Mouse (Mus musculus): Measurements from ENCODE around the gene Snx8. TPM values are rescaled to one million over a fixed set of nuclear protein-coding genes. Genes with fewer than 3 reads are reported as not detected.

Gene Snx8
- total RNA-seq (2014; fragmentation: Nextera tagmentation) (8.9 and 12.8 TPM in 2 replicates), total RNA-seq (2017) (7.3 and 9.1 TPM in 2 replicates)

DNA sequence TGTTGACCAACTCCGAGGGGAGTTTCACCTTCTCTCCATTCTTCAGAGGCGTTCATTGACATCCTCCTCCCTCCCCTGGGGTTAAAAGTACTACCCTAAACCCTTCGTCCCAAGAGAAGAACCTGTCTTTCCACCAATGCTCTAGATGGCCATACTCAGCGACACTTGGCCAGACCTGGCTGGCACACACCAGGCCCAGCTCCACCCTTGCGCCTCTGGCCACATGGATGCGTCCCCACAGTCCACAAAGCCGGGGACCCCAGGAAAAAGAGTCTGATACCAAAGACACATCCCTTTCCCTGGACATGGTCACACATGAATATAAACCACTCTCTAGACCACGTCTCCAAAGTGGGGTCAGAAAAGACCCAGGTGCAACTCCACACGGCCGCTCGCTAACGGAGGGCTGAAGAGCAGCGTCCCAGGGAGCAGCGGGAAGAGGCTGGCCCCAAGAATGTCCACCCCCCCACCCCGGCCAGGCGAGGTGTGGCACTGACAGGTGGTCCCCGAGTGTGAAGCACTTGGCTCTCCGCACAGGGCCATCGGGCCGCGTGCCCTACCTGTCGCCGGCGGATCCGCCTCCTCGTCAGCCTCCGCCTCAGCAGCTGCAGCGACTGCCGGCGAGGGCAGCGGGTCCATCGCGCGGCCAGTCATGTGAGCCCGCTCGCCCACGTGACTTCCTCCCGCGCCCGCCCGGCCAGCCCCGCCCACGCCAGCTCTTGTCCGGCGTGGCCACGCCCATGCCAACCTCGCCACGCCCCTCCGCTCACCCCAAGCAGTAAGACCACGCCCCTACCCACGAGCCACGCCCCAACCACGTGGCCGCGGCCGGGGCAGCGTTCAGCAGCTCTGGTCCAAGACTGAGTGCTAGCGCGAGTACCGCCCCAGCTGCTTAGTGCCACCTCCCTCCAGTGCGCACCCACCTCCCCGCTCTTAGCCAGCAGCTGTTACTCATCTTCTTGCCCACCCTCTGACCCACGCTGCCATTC, at the start of gene Snx8:
TSS of gene Snx8 (minus strand) at position 675 of the 989 bp plus-strand sequence.
- peak; percentile 95 for ATAC-seq (replicated peaks; ENCODE audit: poor library complexity, severe bottlenecking)

DNA sequence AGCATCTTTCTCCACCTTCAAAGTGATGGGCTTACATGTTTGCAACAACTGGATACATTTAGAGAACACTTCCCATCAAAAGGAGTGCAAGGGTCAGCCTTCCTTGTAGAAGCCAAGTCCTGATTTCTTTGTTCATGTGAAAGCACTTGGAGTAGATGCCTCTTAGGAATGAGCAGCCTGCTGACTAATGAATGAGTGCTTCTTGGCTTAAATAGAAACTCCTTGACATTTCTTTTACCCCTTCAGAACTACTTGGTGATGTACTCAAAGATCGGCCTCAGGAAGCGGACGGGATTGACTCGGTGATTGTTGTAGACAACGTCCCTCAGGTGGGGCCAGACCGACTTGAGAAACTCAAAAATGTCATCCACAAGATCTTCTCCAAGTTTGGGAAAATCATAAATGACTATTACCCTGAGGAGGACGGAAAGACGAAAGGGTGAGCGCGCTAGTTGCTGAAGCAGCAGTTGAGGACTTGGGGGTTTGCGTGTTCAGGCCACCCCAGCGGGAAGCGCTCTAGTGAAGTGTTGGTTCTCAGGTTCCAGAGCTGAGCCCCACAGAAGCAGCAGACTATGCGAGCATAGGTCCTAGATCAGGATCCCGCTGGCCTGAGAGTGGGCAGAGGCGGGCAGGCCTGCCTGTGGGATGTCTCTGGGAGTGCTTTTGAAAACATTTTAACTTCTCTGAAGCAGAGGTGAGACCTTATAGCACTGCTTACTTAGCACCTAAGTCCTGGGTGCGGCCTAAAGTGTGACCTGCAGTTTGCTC, 36.1 kb upstream of the Snx8 start:
- no peak for ATAC-seq (replicated peaks; ENCODE audit: poor library complexity, severe bottlenecking)

- ATAC-seq (replicated peaks; ENCODE audit: poor library complexity, severe bottlenecking) = no peak
These were observed 31.6 kb upstream of the Snx8 start for GRCm38 (mm10) chr5:140420616-140421015.

GRCm38 (mm10) chr5:140419442-140420080, 30.5 kb upstream of the Snx8 start:
- ATAC-seq (replicated peaks; ENCODE audit: poor library complexity, severe bottlenecking) = peak; percentile 28

DNA sequence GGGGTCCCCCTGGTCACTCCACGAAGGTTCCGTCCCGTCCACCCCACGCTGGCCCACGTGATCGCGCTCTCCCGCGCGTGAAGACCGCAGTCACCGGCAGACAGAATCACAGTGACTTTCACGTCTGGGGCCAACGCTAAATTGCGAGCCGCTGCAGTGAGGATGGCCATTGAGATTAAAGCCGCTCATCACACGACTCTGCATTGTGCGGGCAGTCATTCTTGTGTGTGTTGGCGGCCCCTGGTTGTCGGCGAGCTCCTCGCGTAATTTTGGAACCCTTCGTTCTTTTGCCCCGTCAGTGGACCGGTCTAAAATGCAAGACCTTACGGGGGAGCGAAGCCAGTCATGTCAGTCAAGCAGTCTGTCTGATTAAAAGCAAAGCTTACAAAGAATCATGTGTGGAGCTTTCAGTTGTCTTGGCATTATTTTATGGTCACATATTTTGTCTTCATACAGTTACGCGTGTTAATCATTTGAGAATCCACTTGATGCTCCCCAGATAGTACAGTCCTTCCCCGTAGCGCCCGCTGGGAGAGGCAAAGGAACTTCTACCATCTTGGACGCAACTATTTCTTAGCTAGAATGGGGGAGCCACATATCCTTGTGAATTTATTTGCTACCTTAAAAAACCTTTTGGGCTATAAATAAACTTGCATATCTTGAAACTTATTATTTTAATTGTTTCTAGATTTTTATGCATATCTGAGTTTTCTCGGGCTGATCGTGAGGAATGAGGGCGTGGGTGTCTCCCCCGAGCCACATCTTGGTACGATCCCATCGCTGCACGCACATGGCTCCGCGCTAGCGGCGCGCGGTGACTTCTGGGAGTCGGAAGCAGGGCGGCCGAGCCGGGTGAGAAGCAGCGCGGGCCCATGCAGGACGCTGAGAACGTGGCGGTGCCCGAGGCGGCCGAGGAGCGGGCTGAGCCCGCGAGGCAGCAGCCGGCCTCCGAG, 29.7 kb upstream of the Snx8 start, which contains the start of gene Eif3b:
TSS of gene Eif3b (plus strand) at position 840 of the 953 bp plus-strand sequence.
- peak; percentile 84 for ATAC-seq (replicated peaks; ENCODE audit: poor library complexity, severe bottlenecking)

DNA sequence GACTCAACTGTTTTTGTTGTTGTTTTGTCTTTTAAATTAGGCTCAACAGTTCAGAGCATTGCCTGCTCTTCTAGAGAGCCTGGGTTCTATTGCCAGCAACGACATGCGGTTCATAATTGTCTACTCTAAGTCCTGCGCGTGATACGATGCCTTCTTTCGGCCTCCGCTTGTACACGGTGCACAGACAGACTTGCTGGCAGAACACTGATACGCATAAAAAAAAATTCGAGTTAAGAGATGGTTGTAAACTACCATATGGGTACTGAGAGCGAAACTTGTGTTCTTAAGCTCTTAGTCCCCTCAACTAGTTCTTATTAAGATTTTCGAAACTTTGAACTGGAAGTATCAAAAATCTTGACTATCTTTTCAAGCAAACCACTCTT, 29.0 kb upstream of the Snx8 start:
- no peak for ATAC-seq (replicated peaks; ENCODE audit: poor library complexity, severe bottlenecking)

GRCm38 (mm10) chr5:140414647-140415046, 25.6 kb upstream of the Snx8 start:
- no peak for ATAC-seq (replicated peaks; ENCODE audit: poor library complexity, severe bottlenecking)

GRCm38 (mm10) chr5:140411339-140411738, 22.3 kb upstream of the Snx8 start:
- peak; percentile 84 for ATAC-seq (replicated peaks; ENCODE audit: poor library complexity, severe bottlenecking)

- no peak for ATAC-seq (replicated peaks; ENCODE audit: poor library complexity, severe bottlenecking)
These were observed 19.7 kb upstream of the Snx8 start for GRCm38 (mm10) chr5:140408801-140409200.

DNA sequence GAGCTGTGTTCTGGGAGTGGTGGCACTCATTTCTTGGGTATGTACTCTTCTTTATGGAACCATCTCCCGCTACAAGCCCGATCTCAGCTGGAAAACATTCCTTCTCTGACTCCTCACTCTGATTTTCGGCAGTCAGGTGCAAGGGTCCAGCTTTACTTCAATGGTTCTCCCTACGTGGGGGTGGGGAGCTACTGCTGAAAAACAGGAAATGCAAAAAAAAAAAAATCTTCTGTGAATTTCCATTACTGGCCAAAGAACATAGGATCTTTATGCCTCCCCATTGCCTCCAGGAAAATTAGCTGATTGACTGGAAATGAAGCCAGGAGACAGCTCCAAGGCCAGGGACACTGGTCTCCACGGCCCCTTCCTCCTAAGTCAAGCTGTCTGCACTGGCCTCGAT, 17.6 kb upstream of the Snx8 start:
- ATAC-seq (replicated peaks; ENCODE audit: poor library complexity, severe bottlenecking) = peak; percentile 17; the same call in 1 of the 2 replicates

DNA sequence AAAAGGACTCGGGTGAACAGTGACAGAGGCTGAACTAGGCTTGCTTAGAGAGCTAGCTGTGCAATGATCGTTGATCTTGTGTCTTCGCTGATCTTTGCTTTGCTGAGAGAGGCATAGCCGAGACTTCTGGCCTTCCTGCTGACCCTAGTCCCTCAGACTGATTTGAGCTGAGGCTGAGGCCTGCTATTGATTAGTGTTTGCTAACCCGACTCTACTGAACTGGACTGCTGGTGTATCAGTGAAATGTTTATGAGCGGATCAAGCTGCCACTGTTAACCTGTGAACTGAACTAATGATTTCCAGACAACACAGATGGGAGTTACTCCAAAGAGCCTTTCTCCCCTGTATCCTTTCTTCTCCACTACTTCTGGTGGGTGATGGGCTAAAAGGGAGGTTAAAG, 16.1 kb upstream of the Snx8 start:
- ATAC-seq (replicated peaks; ENCODE audit: poor library complexity, severe bottlenecking) = no peak

DNA sequence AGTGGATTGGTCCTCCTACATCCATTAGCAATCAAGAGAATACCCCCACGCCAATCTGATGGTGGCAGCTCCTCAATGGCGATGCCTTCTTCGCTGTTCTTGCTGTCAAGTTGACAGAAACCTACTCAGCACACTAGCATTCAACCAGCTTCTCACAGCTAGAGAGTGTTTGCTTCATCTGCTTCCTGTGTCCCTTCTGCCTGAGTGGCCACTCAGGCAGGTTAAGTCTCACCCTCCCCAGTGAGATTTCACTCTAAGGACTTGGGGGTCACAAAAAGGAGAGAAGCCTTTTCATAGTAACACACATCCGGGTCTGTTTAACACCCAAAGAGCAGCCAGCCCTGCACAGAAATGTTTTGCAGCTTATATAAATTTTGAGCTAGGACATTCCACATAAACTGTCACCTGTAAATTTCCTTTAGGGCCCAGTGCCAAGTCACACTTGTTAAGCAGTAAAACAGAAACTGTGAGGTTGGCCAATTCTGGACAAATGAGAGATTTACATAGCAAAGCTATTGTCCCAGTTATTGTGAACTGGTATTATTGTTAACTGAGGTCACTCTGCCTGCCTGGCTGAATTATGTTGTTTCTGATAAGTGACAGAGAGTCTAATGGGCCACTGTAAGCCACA, 13.7 kb upstream of the Snx8 start:
- ATAC-seq (replicated peaks; ENCODE audit: poor library complexity, severe bottlenecking) = no peak

DNA sequence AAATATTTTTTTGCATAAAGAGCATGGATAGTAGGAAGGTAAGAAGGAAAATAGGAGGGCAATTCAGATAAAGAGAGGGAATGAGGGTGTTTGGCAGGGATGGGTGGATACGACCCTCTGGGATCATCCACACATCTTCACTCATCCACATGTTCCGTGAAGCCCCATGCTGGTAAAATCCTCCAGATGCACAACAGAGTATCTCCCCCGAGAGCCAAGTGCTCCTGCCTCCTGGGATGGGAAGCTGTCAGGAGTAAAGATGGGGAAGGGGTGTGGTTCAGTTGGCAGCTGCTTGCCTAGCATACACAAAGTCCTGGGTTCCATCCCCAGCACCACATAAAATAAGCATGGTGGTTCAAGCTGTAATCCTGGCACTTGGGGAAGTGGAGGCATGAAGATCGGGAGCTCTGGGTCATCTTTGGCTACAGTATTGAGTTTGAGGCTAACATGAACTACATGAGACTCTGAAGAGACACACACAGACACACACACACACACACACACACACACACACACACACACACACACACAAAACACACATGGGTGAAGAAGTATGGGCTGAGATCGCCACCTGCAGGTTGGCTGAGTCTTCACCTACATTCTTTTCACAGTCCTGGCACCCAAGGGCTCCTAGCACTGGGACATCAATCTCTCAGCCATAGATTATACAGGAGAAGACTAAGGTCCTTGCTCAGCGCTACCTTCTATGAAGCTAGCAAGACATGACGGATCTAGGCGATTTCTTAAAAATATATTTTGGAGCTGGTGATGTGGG, 7.3 kb upstream of the Snx8 start:
- ATAC-seq (replicated peaks; ENCODE audit: poor library complexity, severe bottlenecking) = peak; percentile 74

DNA sequence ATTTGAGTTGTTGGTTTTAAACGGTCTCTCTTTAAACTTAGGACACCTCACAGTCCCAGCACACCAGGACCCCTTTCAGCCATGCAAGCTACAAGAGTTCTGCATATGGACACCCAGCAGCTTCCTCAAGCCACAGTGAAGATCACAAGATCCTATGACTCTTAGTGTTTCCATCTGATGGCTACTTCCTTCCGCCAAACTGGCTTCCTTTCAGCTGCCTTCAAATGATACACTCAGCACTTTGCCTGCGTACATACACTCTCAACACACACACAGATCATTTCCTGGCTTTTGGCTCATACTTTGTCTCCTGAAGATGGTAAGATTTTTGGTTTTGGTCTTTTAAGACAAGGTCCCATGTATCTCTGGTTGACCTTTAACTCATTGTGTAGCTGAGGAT, 3.6 kb upstream of the Snx8 start:
- peak; percentile 31 for ATAC-seq (replicated peaks; ENCODE audit: poor library complexity, severe bottlenecking)

DNA sequence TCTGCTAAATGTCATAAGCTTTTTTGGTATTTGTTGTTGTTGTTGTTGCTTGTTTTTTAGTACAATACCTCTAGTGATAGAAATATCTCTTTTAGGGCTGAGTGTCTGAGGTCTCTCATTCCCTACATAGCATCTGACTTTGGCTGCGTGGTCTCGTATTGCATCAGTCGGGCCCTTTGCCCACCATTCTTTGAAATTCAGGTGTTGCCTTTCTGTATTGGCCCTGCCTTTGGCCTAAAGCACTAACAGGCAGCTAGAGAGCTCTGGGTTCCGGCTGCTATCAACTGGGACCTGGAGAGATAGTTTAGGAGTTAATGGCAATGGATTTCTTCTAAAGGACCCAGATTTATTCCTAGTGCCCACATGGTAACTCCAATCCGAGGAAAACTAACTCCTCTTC, 2.9 kb upstream of the Snx8 start:
- no peak for ATAC-seq (replicated peaks; ENCODE audit: poor library complexity, severe bottlenecking)

GRCm38 (mm10) chr5:140391435-140391834, 2.4 kb upstream of the Snx8 start:
- no peak for ATAC-seq (replicated peaks; ENCODE audit: poor library complexity, severe bottlenecking)

GRCm38 (mm10) chr5:140389647-140390046, 585 bp upstream of the Snx8 start:
- ATAC-seq (replicated peaks; ENCODE audit: poor library complexity, severe bottlenecking) = no peak

DNA sequence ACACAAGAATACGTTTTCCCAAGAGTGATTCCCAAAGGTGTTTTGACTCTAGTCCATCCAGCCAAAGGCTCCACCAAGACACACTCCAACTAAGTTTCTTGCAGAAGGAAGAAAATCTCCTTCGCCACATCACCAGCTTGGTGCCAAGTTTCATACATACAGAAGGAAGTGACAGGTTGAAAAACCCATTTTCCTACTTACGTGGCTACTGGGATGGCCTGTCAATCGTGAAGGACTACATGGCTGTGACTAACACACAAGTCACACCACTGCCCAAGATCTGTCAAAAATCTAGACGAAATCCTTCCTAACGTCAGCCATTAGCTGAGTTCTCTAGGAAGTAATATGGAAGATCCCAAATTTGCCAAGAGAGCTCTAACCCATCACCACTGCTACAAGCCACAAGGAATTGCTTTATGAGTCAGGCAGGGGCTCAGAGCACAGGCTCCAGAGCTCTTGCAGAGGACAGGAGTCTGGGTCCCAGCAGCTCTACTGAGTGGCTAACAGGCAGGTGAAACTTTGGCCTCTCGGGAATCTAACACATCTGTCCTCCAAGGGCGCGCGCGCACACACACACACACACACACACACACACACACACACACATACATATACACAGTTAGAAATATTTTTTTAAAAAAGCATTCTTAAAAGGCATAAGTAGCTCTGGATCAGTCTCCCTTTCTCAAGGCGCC, 1.1 kb downstream of the Snx8 start:
- ATAC-seq (replicated peaks; ENCODE audit: poor library complexity, severe bottlenecking) = no peak

All from granulocyte monocyte progenitor cell, adult 5-6 weeks (primary cell).